Mouse (Mus musculus) T-helper 2 cell (primary cell): ENCODE measurements at regions not wholly inside any gene's neighbourhood (a gene's known extent, or its start where the extent isn't known, plus 50 kb on each side); places are given as distances from the start of the nearest gene placed in this dataset.
"Not testable (repeated sequence)": the region's sequence is repeated elsewhere in the genome, so short reads cannot be mapped to it uniquely, and the experiment has no call there.

ENCODE experiments used
- in situ Hi-C: fragments of 300-600 bp; cut with MboI, MseI; formaldehyde crosslinking; loops from one replicate; pipeline ENCODE4 v1.15.1; 2025; ENCODE audit warnings: high pct_unique_total_duplicates

GRCm38 (mm10) chr17:82377176-82377592, 639.0 kb upstream of the Slc8a1 start:
- in situ Hi-C loops = no loop called here

GRCm38 (mm10) chr17:82367876-82368275, 629.7 kb upstream of the Slc8a1 start:
- in situ Hi-C loops = no loop called here

- in situ Hi-C loops = no loop called here
Observed at GRCm38 (mm10) chr17:82366001-82366400, 627.8 kb upstream of the Slc8a1 start.

- in situ Hi-C loops = no loop called here
Observed at GRCm38 (mm10) chr17:82348636-82349035, 610.5 kb upstream of the Slc8a1 start.

- in situ Hi-C loops = no loop called here
Observed at GRCm38 (mm10) chr17:82331429-82331828, 593.3 kb upstream of the Slc8a1 start.

- in situ Hi-C loops = no loop called here
Observed at GRCm38 (mm10) chr17:82312191-82312590, 574.0 kb upstream of the Slc8a1 start.

GRCm38 (mm10) chr17:82306347-82306746, 568.2 kb upstream of the Slc8a1 start:
- in situ Hi-C loops = no loop called here

GRCm38 (mm10) chr17:82277728-82278127, 539.6 kb upstream of the Slc8a1 start:
- in situ Hi-C loops = no loop called here

GRCm38 (mm10) chr17:82273946-82274345, 535.8 kb upstream of the Slc8a1 start:
- in situ Hi-C loops = no loop called here

- in situ Hi-C loops = no loop called here
Observed at GRCm38 (mm10) chr17:82272845-82273244, 534.7 kb upstream of the Slc8a1 start.

GRCm38 (mm10) chr17:82266842-82267241, 528.7 kb upstream of the Slc8a1 start:
- in situ Hi-C loops = not testable (repeated sequence)

GRCm38 (mm10) chr17:82252362-82252761, 514.2 kb upstream of the Slc8a1 start:
- in situ Hi-C loops = no loop called here

- in situ Hi-C loops = no loop called here
Observed at GRCm38 (mm10) chr17:82251841-82252240, 513.7 kb upstream of the Slc8a1 start.

- in situ Hi-C loops = no loop called here
Observed at GRCm38 (mm10) chr17:82238361-82238760, 500.2 kb upstream of the Slc8a1 start.

GRCm38 (mm10) chr17:82237456-82237855, 499.3 kb upstream of the Slc8a1 start:
- in situ Hi-C loops = no loop called here

GRCm38 (mm10) chr17:82215728-82216623, 477.8 kb upstream of the Slc8a1 start:
- in situ Hi-C loops = no loop called here

GRCm38 (mm10) chr17:82199981-82200380, 461.8 kb upstream of the Slc8a1 start:
- in situ Hi-C loops = no loop called here

GRCm38 (mm10) chr17:82199031-82199642, 461.0 kb upstream of the Slc8a1 start:
- in situ Hi-C loops = no loop called here

GRCm38 (mm10) chr17:82184261-82184660, 446.1 kb upstream of the Slc8a1 start:
- in situ Hi-C loops = loop anchor here (5.0 kb wide), 1 partner anchor 63 kb away; no protein-coding TSS in a partner anchor

GRCm38 (mm10) chr17:82171216-82171615, 433.0 kb upstream of the Slc8a1 start:
- in situ Hi-C loops = no loop called here

- in situ Hi-C loops = no loop called here
Observed at GRCm38 (mm10) chr17:82153446-82153845, 415.3 kb upstream of the Slc8a1 start.

- in situ Hi-C loops = no loop called here
Observed at GRCm38 (mm10) chr17:82134843-82135242, 396.7 kb upstream of the Slc8a1 start.

GRCm38 (mm10) chr17:82132941-82133340, 394.8 kb upstream of the Slc8a1 start:
- in situ Hi-C loops = no loop called here
